Mouse (Mus musculus): ENCODE measurements at regions not wholly inside any gene's neighbourhood (a gene's known extent, or its start where the extent isn't known, plus 50 kb on each side); places are given as distances from the start of the nearest gene placed in this dataset.

- no peak for DNase-seq
Observed at GRCm38 (mm10) chr3:136442099-136442498, 116.2 kb upstream of the Bank1 start.

GRCm38 (mm10) chr3:136439907-136440645, 114.2 kb upstream of the Bank1 start:
- DNase-seq: no peak

GRCm38 (mm10) chr3:136439350-136439749, 113.5 kb upstream of the Bank1 start:
- no peak for DNase-seq

GRCm38 (mm10) chr3:136434407-136434806, 108.5 kb upstream of the Bank1 start:
- DNase-seq: no peak

GRCm38 (mm10) chr3:136432072-136432471, 106.2 kb upstream of the Bank1 start:
- no peak for DNase-seq

GRCm38 (mm10) chr3:136427427-136427826, 101.6 kb upstream of the Bank1 start:
- DNase-seq: no peak

- DNase-seq: no peak
Observed at GRCm38 (mm10) chr3:136426539-136427194, 100.8 kb upstream of the Bank1 start.

- peak; percentile 17 for DNase-seq
Observed at GRCm38 (mm10) chr3:136421969-136422614, 96.2 kb upstream of the Bank1 start.

GRCm38 (mm10) chr3:136405606-136406005, 79.7 kb upstream of the Bank1 start:
- DNase-seq: no peak

GRCm38 (mm10) chr3:136383282-136383681, 57.4 kb upstream of the Bank1 start:
- DNase-seq: no peak

- no peak for DNase-seq
Observed at GRCm38 (mm10) chr3:136380644-136381043, 54.8 kb upstream of the Bank1 start.

- DNase-seq: no peak
Observed at GRCm38 (mm10) chr3:136379741-136380398, 54.0 kb upstream of the Bank1 start.

- DNase-seq: no peak
Observed at GRCm38 (mm10) chr3:136376893-136377292, 51.0 kb upstream of the Bank1 start.
